Mouse (Mus musculus) heart, postnatal 0 days (tissue): ENCODE results near the gene Spdye4c. TPM values are rescaled to one million over a fixed set of nuclear protein-coding genes. Genes with fewer than 3 reads are reported as not detected.

ENCODE experiments used
- ATAC-seq: fragments of 200-750 bp; cut with Nextera tagmentation; 2 replicates; pipeline ENCODE4 v1.8.0; 2017; ENCODE audit warnings: low read depth, moderate number of reproducible peaks, moderate library complexity; ENCODE audit not compliant: insufficient read depth
- DNase-seq: peaks from one replicate; pipeline ENCODE4 v3.0.0-alpha.2; 2016; ENCODE audit warnings: low spot score
- H3K27ac ChIP-seq: fragments of 300-500 bp; sonication (generic); 2 replicates; pipeline ENCODE4 v1.5.1; 2014; ENCODE audit warnings: low read depth, mild to moderate bottlenecking
- H3K27me3 ChIP-seq: fragments of 300-500 bp; sonication (generic); 2 replicates; pipeline ENCODE4 v1.6.1; 2014; ENCODE audit warnings: low read length, mixed read lengths; ENCODE audit not compliant: control insufficient read depth, insufficient read depth
- H3K36me3 ChIP-seq: fragments of 300-500 bp; sonication (generic); replicated peaks from 2 replicates; pipeline ENCODE4 v1.6.1; 2014; ENCODE audit warnings: low read length, mixed read lengths; ENCODE audit not compliant: control insufficient read depth, insufficient read depth
- H3K4me1 ChIP-seq: fragments of 300-500 bp; sonication (generic); 2 replicates; pipeline ENCODE4 v1.6.1; 2014; ENCODE audit warnings: antibody characterized with exemption; ENCODE audit not compliant: control insufficient read depth, insufficient read depth
- H3K4me2 ChIP-seq: fragments of 300-500 bp; sonication (generic); 2 replicates; pipeline ENCODE4 v1.6.1; 2014; ENCODE audit warnings: low read depth, mild to moderate bottlenecking, low read length, moderate library complexity
- H3K4me3 ChIP-seq: fragments of 300-500 bp; sonication (generic); 2 replicates; pipeline ENCODE4 v1.5.1; 2014; ENCODE audit warnings: low read depth, low read length
- H3K9ac ChIP-seq: fragments of 300-500 bp; sonication (generic); replicated peaks from 2 replicates; pipeline ENCODE4 v1.6.1; 2014; ENCODE audit warnings: low read depth, low read length, mixed read lengths
- H3K9me3 ChIP-seq: fragments of 300-500 bp; sonication (generic); replicated peaks from 2 replicates; pipeline ENCODE4 v1.6.1; 2016; ENCODE audit warnings: low read length; ENCODE audit not compliant: control insufficient read depth
- CTCF ChIP-seq: IDR thresholded peaks from 2 replicates; pipeline ENCODE4 v1.5.1; 2016; ENCODE audit warnings: antibody characterized with exemption, control low read depth, low read depth
- EP300 ChIP-seq: IDR thresholded peaks from 2 replicates; pipeline ENCODE4 v1.6.1; 2016; ENCODE audit warnings: antibody characterized with exemption, low read depth
- WGBS: fragments of 180-500 bp; shearing (Covaris S2); extraction: QIAGEN DNeasy Blood & Tissue Kit; methylation state at CpG from one replicate; pipeline ENCODE4 v1.1.7; 2014; 5-methylcytosine and 5-hydroxymethylcytosine counted together
- polyA plus RNA-seq: library from polyadenylated mRNA; unstranded; fragments of >200 nt; fragmentation: Nextera tagmentation; extraction: Ambion mirVana; gene quantifications from 2 replicates; pipeline ENCODE4 v1.2.1, GENCODE M21; 2015
- total RNA-seq: library from RNA; depleted of rRNA; stranded (reverse); fragments of >200 nt; gene quantifications from 2 replicates; pipeline ENCODE4 v1.2.3, GENCODE M21; 2014; ENCODE audit warnings: low replicate concordance; rRNA removed

Gene Spdye4c
- total RNA-seq = not detected in 2 replicates
- polyA plus RNA-seq = not detected in 2 replicates

- Histone ChIP-seq H3K9me3 (no peaks in the 10 kb centered on the region), H3K4me2 (no peak within 1 kb of the TSS), H3K4me1 (no peaks in the 10 kb centered on the region), H3K9ac (no peak within 1 kb of the TSS), H3K27ac (no peak within 1 kb of the TSS), H3K27me3 (no peaks in the 10 kb centered on the region), H3K4me3 (no peak within 1 kb of the TSS), H3K36me3 (no peaks in the 10 kb centered on the region)
- DNase-seq (no peak), ATAC-seq (no peak)
- TF ChIP-seq EP300 (no peak), CTCF (no peak)
- 89% methylated on average over 3 of the region's 3 CpGs for WGBS
Observed at GRCm38 (mm10) chr2:128590909-128591308, at the start of gene Spdye4c. Gene Spdye4c (plus strand): TSS chr2:128591209.

GRCm38 (mm10) chr2:128543495-128543894 is 47.5 kb upstream of the Spdye4c start:
- TF ChIP-seq CTCF = no peak
- no peak for TF ChIP-seq EP300
- 79% methylated on average over 8 of the region's 8 CpGs for WGBS
- no peaks in the 10 kb centered on the region for H3K9me3 ChIP-seq
- H3K4me2 ChIP-seq = no peak overlapping the region
- H3K36me3 ChIP-seq = no peaks in the 10 kb centered on the region
- H3K27me3 ChIP-seq = no peaks in the 10 kb centered on the region
- H3K4me1 ChIP-seq = no peaks in the 10 kb centered on the region
- H3K4me3 ChIP-seq = no peak overlapping the region
- DNase-seq (no peak), ATAC-seq (no peak)
- no peak overlapping the region for H3K27ac ChIP-seq
- no peak overlapping the region for H3K9ac ChIP-seq

- H3K27me3 ChIP-seq = no peaks in the 10 kb centered on the region
- H3K4me1 ChIP-seq = peaks cover 3% of the 10 kb centered on the region; the same call in 1 of the 2 replicates
- ATAC-seq = no peak
- no peaks in the 10 kb centered on the region for H3K9me3 ChIP-seq
- no peak overlapping the region for H3K9ac ChIP-seq
- no peak for DNase-seq
- 56% methylated on average over 5 of the region's 5 CpGs for WGBS
- no peak overlapping the region for H3K4me2 ChIP-seq
- TF ChIP-seq EP300 (no peak), CTCF (peak; percentile 37)
- no peak overlapping the region for H3K27ac ChIP-seq
- no peaks in the 10 kb centered on the region for H3K36me3 ChIP-seq
- H3K4me3 ChIP-seq = no peak overlapping the region
Observed at GRCm38 (mm10) chr2:128544421-128545137, 46.4 kb upstream of the Spdye4c start.

- 85% methylated on average over 7 of the region's 7 CpGs for WGBS
- Histone ChIP-seq H3K36me3 (no peaks in the 10 kb centered on the region), H3K4me3 (no peak overlapping the region), H3K27me3 (no peaks in the 10 kb centered on the region), H3K27ac (no peak overlapping the region), H3K4me2 (no peak overlapping the region), H3K9ac (no peak overlapping the region), H3K4me1 (peaks cover 4% of the 10 kb centered on the region; the same call in 1 of the 2 replicates), H3K9me3 (no peaks in the 10 kb centered on the region)
- ATAC-seq = no peak
- TF ChIP-seq CTCF = no peak
- TF ChIP-seq EP300 = no peak
- DNase-seq = no peak
Observed at GRCm38 (mm10) chr2:128545447-128545846, 45.6 kb upstream of the Spdye4c start.

GRCm38 (mm10) chr2:128547079-128547478 is 43.9 kb upstream of the Spdye4c start:
- WGBS = 75% methylated on average over 10 of the region's 10 CpGs
- Histone ChIP-seq H3K4me2 (no peak overlapping the region), H3K4me3 (no peak overlapping the region), H3K9ac (no peak overlapping the region), H3K36me3 (no peaks in the 10 kb centered on the region), H3K4me1 (peaks cover 4% of the 10 kb centered on the region; the same call in 1 of the 2 replicates), H3K27me3 (no peaks in the 10 kb centered on the region), H3K27ac (no peak overlapping the region), H3K9me3 (no peaks in the 10 kb centered on the region)
- ATAC-seq = no peak
- TF ChIP-seq EP300 (no peak), CTCF (no peak)
- no peak for DNase-seq

GRCm38 (mm10) chr2:128548262-128548661 is 42.7 kb upstream of the Spdye4c start:
- Histone ChIP-seq H3K4me2 (no peak overlapping the region), H3K9me3 (no peaks in the 10 kb centered on the region), H3K9ac (no peak overlapping the region), H3K4me1 (peaks cover 4% of the 10 kb centered on the region; the same call in 1 of the 2 replicates), H3K27me3 (no peaks in the 10 kb centered on the region), H3K36me3 (no peaks in the 10 kb centered on the region), H3K27ac (no peak overlapping the region), H3K4me3 (no peak overlapping the region)
- no peak for TF ChIP-seq EP300
- TF ChIP-seq CTCF = no peak
- WGBS = 66% methylated on average over 2 of the region's 2 CpGs
- DNase-seq = no peak
- ATAC-seq = no peak
